Mouse (Mus musculus): ENCODE measurements around the gene Nsun4.

DNA sequence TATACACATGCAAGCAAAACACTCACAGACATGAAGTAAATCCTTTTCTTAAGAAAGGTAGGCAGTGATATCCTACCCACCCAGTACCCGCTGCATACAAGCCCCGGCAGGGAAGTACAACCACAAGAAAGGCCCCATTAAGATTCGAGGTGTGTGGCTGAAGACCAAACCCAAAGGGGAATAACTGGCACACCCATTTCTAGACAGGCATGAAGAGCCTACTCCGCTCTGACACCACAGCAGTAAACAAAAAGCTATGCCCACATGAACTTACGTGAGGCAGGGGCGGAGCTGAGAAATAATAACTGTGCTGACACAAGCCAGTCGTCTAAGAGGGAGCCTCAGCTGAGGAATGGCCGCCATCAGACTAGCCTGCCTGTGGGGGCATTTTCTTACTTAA is 43.5 kb downstream of the Nsun4 start:
- TF ChIP-seq ZC3H11A (IDR thresholded peaks at IDR 0.05; ENCODE audit: low read depth, low read length) (no peak), CTCF (conservative IDR thresholded peaks at IDR 0.05 in 1 of 2, IDR thresholded peaks at IDR 0.05 in 1 of 2; ENCODE audit: low read depth in 2 of 2, low read length in 2 of 2) (no peak), EP300 (IDR thresholded peaks at IDR 0.05; ENCODE audit: low read length) (no peak), GABPA (IDR thresholded peaks at IDR 0.05; ENCODE audit: insufficient replicate concordance, low read depth, low read length) (no peak), SMC3 (IDR thresholded peaks at IDR 0.05; ENCODE audit: low read depth, low read length) (no peak), RAD21 (IDR thresholded peaks at IDR 0.05; ENCODE audit: low read depth, low read length) (no peak), RCOR1 (conservative IDR thresholded peaks at IDR 0.05; ENCODE audit: low read depth, low read length) (no peak), POLR2A (IDR thresholded peaks at IDR 0.05; ENCODE audit: low read depth, low read length) (no peak), NRF1 (IDR thresholded peaks at IDR 0.05; ENCODE audit: low read depth, low read length) (no peak), TBP (conservative IDR thresholded peaks at IDR 0.05; ENCODE audit: low read depth, low read length) (no peak), PAX5 (IDR thresholded peaks at IDR 0.05; ENCODE audit: low read length) (no peak)
